ENCODE assay signal across 12 mouse cellular contexts in genomic region chr6:138054166-138054565, GRCm38 (mm10). TPM values are rescaled to one million over a fixed set of nuclear protein-coding genes. Genes with fewer than 3 reads are reported as not detected.
DNase-seq lines count a peak whose midpoint lies in the region; ATAC-seq and TF ChIP-seq lines count a peak whose summit lies in the region.
"Had no signal": no experiment of that assay in that cellular context is flagged by ENCODE, and none has a peak within 500 bp of the region (broad histone marks: within the 10 kb centered on the region; RNA-seq: fewer than 3 reads in every experiment).

No protein-coding gene starts in this region.

- peak; percentile 27; the same call in 1 of the 2 replicates for TF ChIP-seq CTCF in lung, adult 2 months (IDR thresholded peaks at IDR 0.05; ENCODE audit: insufficient read depth, low read length)
- TF ChIP-seq CTCF in cerebellum, adult 2 months (IDR thresholded peaks at IDR 0.05; ENCODE audit: borderline replicate concordance, insufficient read depth, low read depth, low read length), result no peak

- no peak for TF ChIP-seq POLR2A in lung, adult 2 months (IDR thresholded peaks at IDR 0.05; ENCODE audit: borderline replicate concordance, extremely low read depth, low read depth, low read length)
- no peak for TF ChIP-seq POLR2A in cerebellum, adult 2 months (IDR thresholded peaks at IDR 0.05; ENCODE audit: borderline replicate concordance, insufficient read depth, low read length)

- WGBS in lung, adult 2 months, result 67% methylated on average over 1 of the region's 1 CpGs
- 53% methylated on average over 1 of the region's 1 CpGs for WGBS in embryonic facial prominence, embryonic 10.5 days
- 55% methylated on average over 1 of the region's 1 CpGs for WGBS in cerebellum, adult 2 months

- peak; percentile 89 for ATAC-seq in megakaryocyte progenitor cell, adult 5-6 weeks (replicated peaks; ENCODE audit: poor library complexity)
- ATAC-seq: intestine, embryonic 16.5 days had no signal

- peak; percentile 8 to 66 for DNase-seq in adrenal gland, adult (ENCODE audit: inconsistent age in 2 of 2, low spot score in 1 of 2)
- no peak for DNase-seq in adrenal gland, adult 8-10 months
- peak; percentile 19 for DNase-seq in lung, adult 2 months
- DNase-seq in lung, adult 18-20 months, result no peak
- DNase-seq in embryonic facial prominence, embryonic 10.5 days (ENCODE audit: low spot score), result peak; percentile 21
- DNase-seq in frontal cortex, postnatal 25 days (ENCODE audit: low spot score in 2 of 2), result no peak
- no peak for DNase-seq in cerebellum, adult 2 months

- H3K4me1 ChIP-seq in lung, adult 2 months (ENCODE audit: control insufficient read depth, insufficient read depth, low read length), result no peaks in the 10 kb centered on the region
- H3K4me1 ChIP-seq in embryonic facial prominence, embryonic 10.5 days, result peaks cover 7% of the 10 kb centered on the region
- H3K4me1 ChIP-seq in cerebellum, adult 2 months (ENCODE audit: control insufficient read depth, insufficient read depth, low read length), result no peaks in the 10 kb centered on the region

- H3K36me3 ChIP-seq in embryonic facial prominence, embryonic 10.5 days (replicated peaks), result no peaks in the 10 kb centered on the region
- H3K36me3 ChIP-seq: forebrain, embryonic 12.5 days had no signal

- H3K27ac ChIP-seq in embryonic facial prominence, embryonic 10.5 days (replicated peaks), result no peak overlapping the region
- H3K27ac ChIP-seq in cerebellum, adult 2 months (ENCODE audit: insufficient read depth, low read length), result no peak overlapping the region
- H3K27ac ChIP-seq: forebrain, embryonic 12.5 days had no signal

- no peaks in the 10 kb centered on the region for H3K27me3 ChIP-seq in embryonic facial prominence, embryonic 10.5 days (replicated peaks; ENCODE audit: low read depth, poor library complexity, severe bottlenecking)
- no peaks in the 10 kb centered on the region for H3K27me3 ChIP-seq in cerebellum, adult 2 months (ENCODE audit: control insufficient read depth, insufficient read depth, low read length)
- H3K27me3 ChIP-seq: forebrain, embryonic 12.5 days had no signal

- no peaks in the 10 kb centered on the region for H3K9me3 ChIP-seq in embryonic facial prominence, embryonic 10.5 days
- H3K9me3 ChIP-seq: forebrain, embryonic 12.5 days had no signal

- H3K4me3 ChIP-seq in lung, adult 2 months (replicated peaks; ENCODE audit: extremely low read depth, low read depth, low read length), result no peak overlapping the region
- H3K4me3 ChIP-seq in embryonic facial prominence, embryonic 10.5 days, result no peak overlapping the region
- no peak overlapping the region for H3K4me3 ChIP-seq in cerebellum, adult 2 months (replicated peaks; ENCODE audit: insufficient read depth, low read depth, low read length)
- H3K4me3 ChIP-seq: forebrain, embryonic 12.5 days had no signal

RNA-seq across cellular contexts. Expression of gene Slc15a5, which starts 25.6 kb away (rescaled TPM):
- 1 to 10 TPM in 2 of 4 experiments, under 1 TPM in 1, not detected in 1; 0.49 to 6.2 (median 1.2) TPM for total RNA-seq in adrenal gland, adult 8-10 months (2022)
- 0.25 and 0.54 TPM in 2 replicates for polyA plus RNA-seq in lung, adult 2 months (2012; rRNA removed)
- not detected in 2 replicates for polyA plus RNA-seq in embryonic facial prominence, embryonic 10.5 days (2016; fragmentation: Nextera tagmentation; extraction: Ambion mirVana)
- total RNA-seq in megakaryocyte progenitor cell, adult 5-6 weeks (2015), result not detected in 2 replicates
- total RNA-seq in megakaryocyte progenitor cell, adult 5-6 weeks (2017), result not detected in 2 replicates
- not detected in 2 replicates for polyA plus RNA-seq in cerebellum, adult 2 months (2012; rRNA removed)
- polyA plus RNA-seq: C2C12; forebrain, embryonic 12.5 days; intestine, embryonic 16.5 days; liver, embryonic 16.5 days had no signal

Comparison
In these comparisons a context has a peak if more than half of its experiments do, and no peak if none do; other contexts are left out.
1. DNase-seq: peak in adrenal gland, adult (2 of 2), lung, adult 2 months (single experiment) and embryonic facial prominence, embryonic 10.5 days (single experiment); none in adrenal gland, adult 8-10 months (single experiment), lung, adult 18-20 months (0 of 2), frontal cortex, postnatal 25 days (0 of 2) and cerebellum, adult 2 months (0 of 2).